Mouse (Mus musculus): ENCODE measurements around the gene Hoxd10. TPM values are rescaled to one million over a fixed set of nuclear protein-coding genes. Genes with fewer than 3 reads are reported as not detected.
A peak's percentile ranks its signal among the peaks of the same experiment; 100 is the strongest.

The Hoxd10 gene
- total and polyA plus RNA-seq, 2 experiments from 2014 or later, result not detected

DNA sequence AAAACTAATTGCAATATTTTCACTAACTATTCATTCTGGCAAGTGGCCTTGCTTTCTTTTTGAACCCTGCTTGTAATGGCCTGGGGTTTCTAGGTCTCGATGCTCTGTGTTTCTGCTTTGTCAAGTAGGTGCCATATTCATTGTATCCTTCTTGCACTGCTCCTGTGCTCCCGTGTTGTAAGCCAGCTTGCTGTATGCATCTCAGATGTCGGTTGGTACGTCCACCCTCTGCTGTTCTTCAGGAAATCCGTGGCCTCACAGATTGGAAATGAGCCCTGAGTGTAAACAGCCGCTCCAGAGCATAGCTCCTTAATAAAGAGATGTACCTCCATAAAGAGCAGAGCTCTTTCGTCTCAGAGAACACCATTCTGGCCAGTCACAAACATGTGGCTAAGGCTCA is 15.9 kb downstream of the Hoxd10 start:
- Histone ChIP-seq H3K27ac (ENCODE audit: low read depth, low read length) (no peak overlapping the region), H3K4me2 (ENCODE audit: low read depth) (no peak overlapping the region), H3K9me3 (ENCODE audit: low read length) (no peaks in the 10 kb centered on the region), H3K4me3 (ENCODE audit: low read depth, low read length) (no peak overlapping the region), H3K9ac (no peak overlapping the region), H3K4me1 (ENCODE audit: insufficient read depth) (no peaks in the 10 kb centered on the region), H3K27me3 (ENCODE audit: insufficient read depth, low read length) (peaks cover 81% of the 10 kb centered on the region), H3K36me3 (ENCODE audit: insufficient read depth) (no peaks in the 10 kb centered on the region)
- WGBS, result 9% methylated on average over 7 of the region's 7 CpGs
- DNase-seq, result no peak
- no peak for ATAC-seq
- TF ChIP-seq CTCF (IDR thresholded peaks at IDR 0.05; ENCODE audit: low read depth), result no peak

DNA sequence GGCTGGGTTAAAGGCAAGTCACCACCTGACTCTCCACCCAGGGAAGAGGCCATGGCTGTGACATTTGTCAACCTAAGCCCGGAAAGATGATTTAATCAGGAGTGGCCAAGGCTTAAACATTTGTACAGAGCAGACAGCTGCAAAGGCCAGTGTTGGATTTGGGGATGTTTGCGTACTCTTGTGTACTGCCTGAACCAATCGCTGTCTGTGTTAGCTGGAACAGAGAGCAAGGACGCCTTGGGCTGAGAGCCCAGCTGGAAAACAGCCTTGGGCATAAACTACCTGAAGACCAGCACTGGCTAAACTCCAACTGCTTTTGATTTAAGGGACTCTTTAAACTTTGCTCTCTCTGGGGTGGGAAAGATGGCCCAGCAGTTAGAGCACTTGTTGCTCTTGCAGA is 17.0 kb downstream of the Hoxd10 start:
- no peak overlapping the region for H3K27ac ChIP-seq (ENCODE audit: low read depth, low read length)
- WGBS, result 5% methylated on average over 4 of the region's 4 CpGs
- no peak overlapping the region for H3K9ac ChIP-seq
- peaks cover 82% of the 10 kb centered on the region for H3K27me3 ChIP-seq (ENCODE audit: insufficient read depth, low read length)
- H3K9me3 ChIP-seq (ENCODE audit: low read length), result no peaks in the 10 kb centered on the region
- DNase-seq (no peak), ATAC-seq (no peak)
- H3K4me1 ChIP-seq (ENCODE audit: insufficient read depth), result no peaks in the 10 kb centered on the region
- no peaks in the 10 kb centered on the region for H3K36me3 ChIP-seq (ENCODE audit: insufficient read depth)
- no peak overlapping the region for H3K4me3 ChIP-seq (ENCODE audit: low read depth, low read length)
- TF ChIP-seq CTCF (IDR thresholded peaks at IDR 0.05; ENCODE audit: low read depth), result no peak
- H3K4me2 ChIP-seq (ENCODE audit: low read depth), result no peak overlapping the region

DNA sequence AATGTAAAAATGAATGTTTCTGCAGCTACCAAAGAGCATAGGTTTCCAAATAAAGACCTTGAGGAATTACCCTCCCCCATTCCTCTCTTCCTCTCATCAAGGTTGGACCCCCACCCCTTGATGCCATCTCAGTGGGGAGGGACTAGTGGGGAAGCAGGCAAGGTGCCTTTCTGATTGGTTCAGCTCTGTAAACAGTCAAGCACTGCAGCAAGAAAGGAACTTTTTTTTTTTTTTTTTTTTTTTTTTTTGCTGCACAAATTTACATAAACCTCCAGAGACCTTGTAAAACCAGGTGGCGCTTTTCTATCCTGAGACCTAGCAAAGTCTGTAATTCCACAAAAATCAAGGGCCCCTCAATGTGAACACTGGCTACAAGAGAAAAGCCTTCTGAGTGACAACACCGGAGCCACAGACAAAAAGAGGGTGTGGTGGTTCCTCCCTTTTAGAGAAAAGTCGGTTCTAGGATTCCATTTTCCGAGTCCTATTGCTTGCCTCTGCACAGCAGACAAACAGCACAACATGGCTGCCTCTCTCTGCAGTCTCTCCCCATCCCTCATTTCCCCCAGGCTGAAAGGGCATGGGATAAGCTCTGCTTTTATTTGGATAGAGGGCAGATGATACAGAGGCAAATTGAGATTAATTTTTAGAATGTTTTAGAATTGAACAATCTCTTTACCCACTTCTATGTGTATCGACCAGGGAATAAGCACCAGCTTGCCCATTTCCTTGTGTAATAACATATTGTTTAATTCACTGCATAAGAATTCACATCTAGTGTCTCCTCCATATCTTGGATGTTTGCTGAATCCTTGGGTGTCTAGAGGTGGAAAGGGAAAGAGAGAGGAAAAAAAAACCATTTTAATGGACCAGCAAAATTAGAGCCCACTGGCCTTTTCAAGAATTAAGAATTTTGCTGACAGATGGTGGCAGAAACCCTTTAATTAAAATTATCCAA is 18.0 kb downstream of the Hoxd10 start:
- Histone ChIP-seq H3K36me3 (ENCODE audit: insufficient read depth) (no peaks in the 10 kb centered on the region), H3K27ac (ENCODE audit: low read depth, low read length) (no peak overlapping the region), H3K4me3 (ENCODE audit: low read depth, low read length) (no peak overlapping the region), H3K27me3 (ENCODE audit: insufficient read depth, low read length) (peaks cover 83% of the 10 kb centered on the region), H3K4me2 (ENCODE audit: low read depth) (no peak overlapping the region), H3K4me1 (ENCODE audit: insufficient read depth) (no peaks in the 10 kb centered on the region), H3K9ac (no peak overlapping the region), H3K9me3 (ENCODE audit: low read length) (no peaks in the 10 kb centered on the region)
- WGBS, result 4% methylated on average over 5 of the region's 5 CpGs
- no peak for ATAC-seq
- no peak for DNase-seq
- no peak for TF ChIP-seq CTCF (IDR thresholded peaks at IDR 0.05; ENCODE audit: low read depth)

DNA sequence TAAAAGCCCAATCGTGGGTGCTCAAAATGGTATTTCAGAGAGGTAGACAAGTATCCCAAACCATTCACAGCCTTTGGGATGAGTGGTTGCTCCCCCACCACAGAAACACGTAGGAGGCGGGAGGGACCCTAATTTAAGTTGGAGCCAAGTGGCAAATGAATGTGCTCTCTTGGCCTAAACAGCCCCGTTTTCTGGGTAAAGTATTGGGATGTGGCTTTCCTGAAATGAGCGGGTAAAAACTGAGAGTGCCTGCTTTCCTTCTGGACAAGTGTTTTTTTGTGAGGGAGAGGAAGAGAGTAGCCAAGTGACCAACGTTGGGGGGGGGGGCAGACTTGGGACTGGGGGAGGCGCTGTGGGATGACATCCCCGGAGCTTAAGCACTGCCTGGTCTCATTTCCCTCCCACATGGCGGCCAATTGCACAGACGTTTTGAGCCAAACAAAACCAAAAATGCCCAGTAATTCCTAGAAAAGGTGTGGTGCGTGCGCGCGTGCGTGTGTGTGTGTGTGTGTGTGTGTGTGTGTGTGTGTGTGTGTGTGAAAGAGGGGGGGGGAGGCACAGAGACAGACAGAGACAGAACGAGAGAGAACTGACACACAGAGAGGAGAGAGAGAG is 19.3 kb downstream of the Hoxd10 start:
- no peak for DNase-seq
- Histone ChIP-seq H3K27me3 (ENCODE audit: insufficient read depth, low read length) (peaks cover 88% of the 10 kb centered on the region), H3K9ac (no peak overlapping the region), H3K27ac (ENCODE audit: low read depth, low read length) (no peak overlapping the region), H3K4me3 (ENCODE audit: low read depth, low read length) (no peak overlapping the region), H3K4me2 (ENCODE audit: low read depth) (no peak overlapping the region), H3K9me3 (ENCODE audit: low read length) (no peaks in the 10 kb centered on the region), H3K36me3 (ENCODE audit: insufficient read depth) (no peaks in the 10 kb centered on the region), H3K4me1 (ENCODE audit: insufficient read depth) (no peaks in the 10 kb centered on the region)
- no peak for TF ChIP-seq CTCF (IDR thresholded peaks at IDR 0.05; ENCODE audit: low read depth)
- ATAC-seq, result no peak
- WGBS, result 1% methylated on average over 16 of the region's 16 CpGs

DNA sequence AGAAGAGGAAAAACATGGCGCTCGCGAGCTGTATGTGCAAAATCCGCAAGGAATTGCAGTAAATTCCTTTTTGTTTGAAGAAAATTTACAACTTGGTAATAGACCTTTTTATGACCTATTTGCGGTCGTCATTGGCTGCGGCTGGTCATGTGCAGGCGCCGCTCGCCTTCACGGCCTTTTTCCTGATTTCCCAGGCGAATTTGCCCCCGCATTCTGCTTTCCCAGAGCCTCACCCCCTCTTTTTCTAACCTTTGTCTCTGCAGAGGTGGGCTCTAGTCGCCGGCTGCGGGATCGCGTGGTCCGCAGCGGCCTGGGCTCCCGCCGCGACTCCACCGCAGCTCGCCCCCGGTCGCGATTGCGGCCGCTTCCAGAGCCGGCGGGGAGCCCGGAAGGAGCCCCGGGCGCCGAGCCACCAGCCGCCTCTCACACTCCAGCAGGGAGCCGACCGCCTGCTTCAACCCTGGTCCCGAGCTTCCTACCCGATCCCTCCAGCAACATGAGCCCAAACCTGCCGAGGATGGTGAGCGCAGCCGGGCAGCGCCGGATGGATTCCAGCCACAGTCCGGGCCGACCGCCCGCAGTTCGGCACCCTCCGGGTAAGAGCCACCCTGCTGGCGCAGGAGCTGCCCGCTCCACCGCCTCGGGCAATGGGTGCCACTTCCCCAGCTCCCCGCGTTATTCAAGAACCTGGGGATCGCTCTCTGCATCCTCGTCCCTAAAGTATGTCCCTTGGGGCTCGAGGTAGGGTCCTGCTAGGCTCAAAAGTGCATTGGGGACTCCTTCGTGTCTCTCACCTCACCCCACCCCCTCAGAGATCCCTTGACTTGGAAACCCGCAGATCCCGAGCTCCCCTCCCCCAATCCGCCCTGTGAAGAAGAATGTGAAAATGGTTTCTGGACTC is 20.2 kb downstream of the Hoxd10 start, which contains the start of the genes Hoxd3 and Hoxd4:
Hoxd3 (plus strand) TSS at position 207 of the 901 bp plus-strand sequence.
Hoxd4 (plus strand) TSS at position 209 of the 901 bp plus-strand sequence.
- Histone ChIP-seq H3K9ac (no peak within 1 kb of the TSS), H3K4me2 (ENCODE audit: low read depth) (peak within 1 kb of the TSS; percentile 21; the same call in 1 of the 2 replicates), H3K9me3 (ENCODE audit: low read length) (no peaks in the 10 kb centered on the region), H3K4me3 (ENCODE audit: low read depth, low read length) (peak within 1 kb of the TSS; percentile 9; the same call in 1 of the 2 replicates), H3K27ac (ENCODE audit: low read depth, low read length) (no peak within 1 kb of the TSS), H3K27me3 (ENCODE audit: insufficient read depth, low read length) (peaks cover 88% of the 10 kb centered on the region), H3K4me1 (ENCODE audit: insufficient read depth) (no peaks in the 10 kb centered on the region), H3K36me3 (ENCODE audit: insufficient read depth) (no peaks in the 10 kb centered on the region)
- ATAC-seq (no peak), DNase-seq (no peak)
- WGBS, result 1% methylated on average over 65 of the region's 65 CpGs
- TF ChIP-seq CTCF (IDR thresholded peaks at IDR 0.05; ENCODE audit: low read depth), result no peak

DNA sequence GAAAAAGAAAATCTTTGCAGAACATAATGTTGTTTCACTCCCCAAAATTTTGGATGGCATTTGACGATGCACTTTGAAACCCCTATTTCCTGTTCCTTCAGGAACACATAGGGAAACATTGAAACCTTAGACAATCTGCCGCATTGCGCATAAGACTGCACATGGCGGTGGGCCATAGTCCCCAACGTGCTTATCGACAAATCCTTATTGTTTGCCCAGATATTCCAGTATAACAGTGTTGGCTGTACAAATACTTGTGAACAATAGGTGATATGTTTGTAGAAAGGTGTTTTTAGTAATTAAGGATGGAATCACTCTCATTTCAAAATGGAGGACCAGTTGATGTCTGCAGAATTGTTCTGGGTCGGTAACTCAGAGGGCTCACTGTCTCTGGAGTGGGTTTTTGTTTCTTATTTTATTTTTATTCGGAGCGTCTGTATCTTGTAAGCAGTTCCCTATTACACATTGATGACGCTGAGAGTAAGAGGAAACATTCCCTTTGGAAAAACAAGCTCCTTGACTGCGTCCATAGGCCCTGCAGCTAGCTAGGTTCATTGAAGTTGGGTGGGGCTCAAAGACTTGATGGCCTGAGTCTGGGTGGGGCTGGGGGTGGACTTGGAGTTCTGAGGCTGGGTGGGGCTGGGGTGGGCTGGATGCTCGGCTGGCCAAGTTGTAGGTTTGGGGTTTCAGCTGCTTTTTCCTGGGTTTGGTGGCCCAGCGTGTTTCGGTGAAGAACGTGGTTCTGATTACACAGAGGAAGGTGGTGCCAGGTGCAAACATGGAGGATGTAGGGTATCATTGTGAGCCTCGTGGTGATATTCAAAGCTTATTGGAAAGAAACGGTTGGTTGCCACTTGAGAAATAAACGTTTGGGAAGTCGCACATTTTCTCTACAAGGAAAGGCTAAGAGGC is 21.8 kb downstream of the Hoxd10 start:
- WGBS, result 4% methylated on average over 19 of the region's 19 CpGs
- DNase-seq (no peak), ATAC-seq (no peak)
- no peak overlapping the region for H3K4me2 ChIP-seq (ENCODE audit: low read depth)
- H3K27me3 ChIP-seq (ENCODE audit: insufficient read depth, low read length), result peaks cover 89% of the 10 kb centered on the region
- H3K9ac ChIP-seq, result no peak overlapping the region
- H3K27ac ChIP-seq (ENCODE audit: low read depth, low read length), result no peak overlapping the region
- H3K4me1 ChIP-seq (ENCODE audit: insufficient read depth), result no peaks in the 10 kb centered on the region
- H3K9me3 ChIP-seq (ENCODE audit: low read length), result no peaks in the 10 kb centered on the region
- no peak overlapping the region for H3K4me3 ChIP-seq (ENCODE audit: low read depth, low read length)
- no peaks in the 10 kb centered on the region for H3K36me3 ChIP-seq (ENCODE audit: insufficient read depth)
- no peak for TF ChIP-seq CTCF (IDR thresholded peaks at IDR 0.05; ENCODE audit: low read depth)

Data from forebrain, postnatal 0 days (tissue).